Mouse (Mus musculus) kidney, adult 2 months (tissue): ENCODE measurements around the gene Atp2b1.

Source experiments
- CTCF ChIP-seq: fragments of 200-500 bp; conservative IDR thresholded peaks from 2 replicates; pipeline ENCODE4 v1.5.1; 2011; ENCODE audit warnings: low read depth, mild to moderate bottlenecking, control low read depth, low read length, moderate library complexity, mixed read lengths; ENCODE audit not compliant: insufficient read depth, insufficient read length
- POLR2A ChIP-seq: fragments of 200-500 bp; IDR thresholded peaks from one replicate; pipeline ENCODE4 v1.6.1; 2011; ENCODE audit warnings: low read depth, low read length, control low read depth

GRCm38 (mm10) chr10:98946031-98946791 lies 32.0 kb downstream of the Atp2b1 start:
- no peak for TF ChIP-seq POLR2A
- no peak for TF ChIP-seq CTCF
